Mouse (Mus musculus): ENCODE results near the gene 4930590J08Rik. TPM values are rescaled to one million over a fixed set of nuclear protein-coding genes. Genes with fewer than 3 reads are reported as not detected.

The 4930590J08Rik gene
- total and polyA plus RNA-seq, 3 experiments: 0.12 to 2.3 (median 2.0) TPM

DNA sequence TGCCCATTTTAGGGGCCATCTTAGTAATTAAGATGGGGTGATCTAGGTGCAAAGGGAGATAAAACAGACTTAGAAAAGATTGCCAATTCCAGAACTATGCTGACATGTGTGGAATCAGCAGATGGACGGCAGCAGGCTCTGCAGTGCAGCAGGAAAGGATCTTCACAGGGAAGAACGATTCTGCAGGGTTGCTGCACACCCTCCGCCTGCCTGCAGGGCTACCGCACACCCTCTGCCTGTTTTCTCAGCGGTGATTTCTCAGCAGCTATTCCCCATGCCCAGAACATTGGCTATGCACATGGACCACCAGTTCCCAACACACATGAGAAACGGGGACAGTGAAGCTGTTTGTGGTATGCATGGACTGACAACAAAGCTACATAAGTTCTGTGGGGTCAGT lies 63.4 kb downstream of the 4930590J08Rik start:
- Histone ChIP-seq H3K4me3 (ENCODE audit: low read depth, low read length) (no peak overlapping the region), H3K4me1 (ENCODE audit: insufficient read depth, low read depth, low read length) (no peaks in the 10 kb centered on the region), H3K9me3 (replicated peaks) (no peaks in the 10 kb centered on the region), H3K36me3 (replicated peaks) (no peaks in the 10 kb centered on the region), H3K27me3 (ENCODE audit: insufficient read depth, low read length) (peaks cover 11% of the 10 kb centered on the region)
- DNase-seq (ENCODE audit: low spot score) (no peak), ATAC-seq (ENCODE audit: extremely low read depth, insufficient number of reproducible peaks, low FRiP score, poor library complexity, severe bottlenecking) (no peak)
- TF ChIP-seq GATA2 (IDR thresholded peaks at IDR 0.05; ENCODE audit: borderline replicate concordance, low read depth, low read length) (no peak), POLR2AphosphoS5 (IDR thresholded peaks at IDR 0.05; ENCODE audit: insufficient replicate concordance, low read depth, low read length) (no peak), CTCF (IDR thresholded peaks at IDR 0.05; ENCODE audit: low read depth, low read length) (no peak), TAL1 (conservative IDR thresholded peaks at IDR 0.05; ENCODE audit: low read depth, low read length) (no peak), GATA1 (IDR thresholded peaks at IDR 0.05; ENCODE audit: borderline replicate concordance, low read length) (no peak)

DNA sequence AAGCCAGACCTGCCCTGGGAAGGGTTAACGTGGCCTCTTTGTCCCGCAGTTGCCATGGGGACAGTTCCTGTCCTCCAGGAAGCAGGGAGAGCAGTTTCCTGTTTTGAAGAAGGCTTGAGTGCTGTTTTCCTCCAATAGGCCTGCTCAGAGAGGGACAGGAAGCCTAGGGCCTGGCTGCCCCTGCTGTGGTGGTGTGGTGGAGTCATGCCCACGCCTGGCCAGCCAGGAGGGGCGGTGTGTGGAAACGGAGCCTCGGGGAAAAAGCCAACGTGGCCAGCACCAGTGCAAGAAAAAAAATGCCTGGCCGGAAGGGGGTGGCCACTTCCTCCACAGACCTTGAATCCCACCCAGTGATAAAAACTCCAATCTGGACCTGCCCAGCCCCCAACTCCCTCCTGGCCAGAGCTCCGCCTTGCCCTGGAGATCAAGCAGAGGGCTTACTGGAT lies 69.6 kb downstream of the 4930590J08Rik start:
- Histone ChIP-seq H3K36me3 (replicated peaks) (no peaks in the 10 kb centered on the region), H3K9me3 (replicated peaks) (no peaks in the 10 kb centered on the region), H3K4me3 (ENCODE audit: low read depth, low read length) (no peak overlapping the region), H3K27me3 (ENCODE audit: insufficient read depth, low read length) (peaks cover 14% of the 10 kb centered on the region; the same call in 1 of the 2 replicates), H3K4me1 (ENCODE audit: insufficient read depth, low read depth, low read length) (no peaks in the 10 kb centered on the region)
- ATAC-seq (ENCODE audit: extremely low read depth, insufficient number of reproducible peaks, low FRiP score, poor library complexity, severe bottlenecking): no peak
- DNase-seq (ENCODE audit: low spot score): no peak
- TF ChIP-seq GATA2 (IDR thresholded peaks at IDR 0.05; ENCODE audit: borderline replicate concordance, low read depth, low read length) (no peak), CTCF (IDR thresholded peaks at IDR 0.05; ENCODE audit: low read depth, low read length) (no peak), GATA1 (IDR thresholded peaks at IDR 0.05; ENCODE audit: borderline replicate concordance, low read length) (no peak), POLR2AphosphoS5 (IDR thresholded peaks at IDR 0.05; ENCODE audit: insufficient replicate concordance, low read depth, low read length) (no peak), TAL1 (conservative IDR thresholded peaks at IDR 0.05; ENCODE audit: low read depth, low read length) (no peak)

GRCm38 (mm10) chr6:91973972-91974371 lies 71.4 kb downstream of the 4930590J08Rik start:
- no peaks in the 10 kb centered on the region for H3K4me1 ChIP-seq (ENCODE audit: insufficient read depth, low read depth, low read length)
- H3K9me3 ChIP-seq (replicated peaks): no peaks in the 10 kb centered on the region
- no peak overlapping the region for H3K4me3 ChIP-seq (ENCODE audit: low read depth, low read length)
- DNase-seq (ENCODE audit: low spot score) (no peak), ATAC-seq (ENCODE audit: extremely low read depth, insufficient number of reproducible peaks, low FRiP score, poor library complexity, severe bottlenecking) (no peak)
- TF ChIP-seq CTCF (IDR thresholded peaks at IDR 0.05; ENCODE audit: low read depth, low read length) (no peak), TAL1 (conservative IDR thresholded peaks at IDR 0.05; ENCODE audit: low read depth, low read length) (no peak), GATA2 (IDR thresholded peaks at IDR 0.05; ENCODE audit: borderline replicate concordance, low read depth, low read length) (no peak), POLR2AphosphoS5 (IDR thresholded peaks at IDR 0.05; ENCODE audit: insufficient replicate concordance, low read depth, low read length) (no peak), GATA1 (IDR thresholded peaks at IDR 0.05; ENCODE audit: borderline replicate concordance, low read length) (no peak)
- no peaks in the 10 kb centered on the region for H3K36me3 ChIP-seq (replicated peaks)
- peaks cover 17% of the 10 kb centered on the region; the same call in 1 of the 2 replicates for H3K27me3 ChIP-seq (ENCODE audit: insufficient read depth, low read length)

- Histone ChIP-seq H3K4me3 (ENCODE audit: low read depth, low read length) (no peak within 1 kb of the TSS), H3K4me1 (ENCODE audit: insufficient read depth, low read depth, low read length) (no peaks in the 10 kb centered on the region), H3K36me3 (replicated peaks) (no peaks in the 10 kb centered on the region), H3K27me3 (ENCODE audit: insufficient read depth, low read length) (peaks cover 15% of the 10 kb centered on the region), H3K9me3 (replicated peaks) (no peaks in the 10 kb centered on the region)
- no peak for ATAC-seq (ENCODE audit: extremely low read depth, insufficient number of reproducible peaks, low FRiP score, poor library complexity, severe bottlenecking)
- no peak for DNase-seq (ENCODE audit: low spot score)
- TF ChIP-seq GATA2 (IDR thresholded peaks at IDR 0.05; ENCODE audit: borderline replicate concordance, low read depth, low read length): no peak
These were observed 76.0 kb downstream of the 4930590J08Rik start, which contains the start of gene Fgd5 for GRCm38 (mm10) chr6:91978371-91979300. TSS of gene Fgd5 (plus strand) at chr6:91978878.

GRCm38 (mm10) chr6:91979301-91979996 lies 76.8 kb downstream of the 4930590J08Rik start:
- Histone ChIP-seq H3K4me1 (ENCODE audit: insufficient read depth, low read depth, low read length) (no peaks in the 10 kb centered on the region), H3K4me3 (ENCODE audit: low read depth, low read length) (no peak overlapping the region), H3K27me3 (ENCODE audit: insufficient read depth, low read length) (peaks cover 15% of the 10 kb centered on the region), H3K36me3 (replicated peaks) (no peaks in the 10 kb centered on the region), H3K9me3 (replicated peaks) (no peaks in the 10 kb centered on the region)
- ATAC-seq (ENCODE audit: extremely low read depth, insufficient number of reproducible peaks, low FRiP score, poor library complexity, severe bottlenecking): no peak
- TF ChIP-seq POLR2AphosphoS5 (IDR thresholded peaks at IDR 0.05; ENCODE audit: insufficient replicate concordance, low read depth, low read length) (no peak), GATA1 (IDR thresholded peaks at IDR 0.05; ENCODE audit: borderline replicate concordance, low read length) (no peak), CTCF (IDR thresholded peaks at IDR 0.05; ENCODE audit: low read depth, low read length) (no peak), GATA2 (IDR thresholded peaks at IDR 0.05; ENCODE audit: borderline replicate concordance, low read depth, low read length) (no peak), TAL1 (conservative IDR thresholded peaks at IDR 0.05; ENCODE audit: low read depth, low read length) (no peak)
- DNase-seq (ENCODE audit: low spot score): no peak

DNA sequence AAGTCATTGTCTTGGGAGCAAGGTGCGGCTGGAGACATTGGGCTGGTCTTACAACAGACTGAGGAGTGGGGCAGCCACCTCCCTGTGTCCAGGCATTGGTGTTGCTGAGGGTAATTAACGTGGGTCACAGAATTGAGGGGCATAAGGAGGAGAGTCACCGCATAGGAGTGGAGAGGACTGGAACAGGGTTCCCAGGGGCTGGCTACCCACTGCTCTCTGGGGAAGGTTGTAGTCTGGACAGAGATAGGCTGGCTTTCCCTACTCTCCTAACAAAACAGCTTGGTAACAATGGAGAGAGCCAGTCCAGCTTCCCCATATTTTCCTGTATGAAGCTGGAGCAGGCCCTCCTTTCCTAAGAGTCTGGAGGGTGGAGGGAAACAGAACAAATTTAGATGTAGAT lies 77.4 kb downstream of the 4930590J08Rik start:
- no peak for ATAC-seq (ENCODE audit: extremely low read depth, insufficient number of reproducible peaks, low FRiP score, poor library complexity, severe bottlenecking)
- Histone ChIP-seq H3K36me3 (replicated peaks) (no peaks in the 10 kb centered on the region), H3K4me3 (ENCODE audit: low read depth, low read length) (no peak overlapping the region), H3K4me1 (ENCODE audit: insufficient read depth, low read depth, low read length) (no peaks in the 10 kb centered on the region), H3K27me3 (ENCODE audit: insufficient read depth, low read length) (peaks cover 15% of the 10 kb centered on the region), H3K9me3 (replicated peaks) (no peaks in the 10 kb centered on the region)
- no peak for DNase-seq (ENCODE audit: low spot score)
- TF ChIP-seq GATA1 (IDR thresholded peaks at IDR 0.05; ENCODE audit: borderline replicate concordance, low read length) (no peak), TAL1 (conservative IDR thresholded peaks at IDR 0.05; ENCODE audit: low read depth, low read length) (no peak), POLR2AphosphoS5 (IDR thresholded peaks at IDR 0.05; ENCODE audit: insufficient replicate concordance, low read depth, low read length) (no peak)
